Mouse (Mus musculus): ENCODE measurements around the gene Olfr1396. TPM values are rescaled to one million over a fixed set of nuclear protein-coding genes. Genes with fewer than 3 reads are reported as not detected.
"Not testable (repeated sequence)": the region's sequence is repeated elsewhere in the genome, so short reads cannot be mapped to it uniquely, and the experiment has no call there.

The Olfr1396 gene
- polyA plus RNA-seq, 1 experiment: not detected

GRCm38 (mm10) chr11:49091171-49091570 lies 23.5 kb downstream of the Olfr1396 start:
- DNase-seq (ENCODE audit: extremely low spot score in 1 of 2, low spot score in 1 of 2): no peak

DNA sequence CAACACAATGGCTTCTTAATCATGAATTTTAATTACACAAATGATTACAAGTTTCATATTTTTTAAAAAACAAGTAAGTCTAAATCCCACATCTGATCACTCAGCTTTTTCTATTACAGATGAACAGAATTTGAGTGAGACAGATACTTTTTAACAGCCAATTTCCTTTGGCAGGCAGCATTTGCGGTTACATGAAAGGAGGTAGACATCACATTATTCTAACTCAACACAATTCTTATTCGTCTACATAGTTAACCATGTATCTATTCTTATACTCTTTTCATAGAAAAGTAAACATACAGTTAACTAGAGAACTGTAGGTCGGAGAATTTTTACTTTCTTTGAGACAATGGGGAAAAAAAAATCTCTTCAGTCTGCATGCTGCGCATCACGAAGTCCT lies 24.1 kb downstream of the Olfr1396 start:
- DNase-seq (ENCODE audit: extremely low spot score in 1 of 2, low spot score in 1 of 2): no peak

DNA sequence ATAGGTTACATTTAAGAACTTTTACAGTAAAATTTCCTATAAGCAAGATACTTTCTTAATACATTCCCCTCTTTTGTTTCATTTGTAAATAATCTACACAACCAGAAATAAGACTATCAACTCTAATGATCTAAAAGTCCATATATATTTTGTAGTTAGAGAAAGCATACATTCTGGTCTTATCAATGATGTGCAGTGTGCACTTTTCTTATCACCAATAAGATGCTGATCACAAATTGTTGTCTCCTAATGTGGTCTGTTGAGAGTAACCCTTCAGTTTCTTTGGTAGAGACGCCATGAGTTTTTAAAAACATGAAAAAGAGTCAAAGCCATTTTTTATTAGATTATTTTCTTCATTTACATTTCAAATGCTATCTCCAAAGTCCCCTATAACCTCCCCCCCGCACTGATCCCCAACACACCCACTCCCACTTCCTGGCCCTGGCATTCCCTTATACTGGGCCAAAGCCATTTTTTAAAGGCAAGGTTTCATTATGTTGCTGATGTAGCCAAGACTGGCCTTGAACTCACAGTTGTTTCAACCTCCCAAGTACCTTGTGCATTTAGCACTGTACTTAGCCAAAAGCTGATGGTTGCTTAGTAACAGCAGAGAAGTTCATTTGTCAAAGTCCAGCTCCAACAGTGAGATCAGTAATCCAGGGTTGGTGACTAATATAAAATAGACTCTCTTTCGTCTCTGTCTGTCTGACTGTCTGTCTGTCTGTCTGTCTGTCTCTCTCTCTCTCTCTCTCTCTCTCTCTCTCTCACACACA lies 24.8 kb downstream of the Olfr1396 start:
- DNase-seq (ENCODE audit: extremely low spot score in 1 of 2, low spot score in 1 of 2): no peak

GRCm38 (mm10) chr11:49088990-49089652 lies 25.6 kb downstream of the Olfr1396 start:
- DNase-seq (ENCODE audit: extremely low spot score in 1 of 2, low spot score in 1 of 2): no peak

DNA sequence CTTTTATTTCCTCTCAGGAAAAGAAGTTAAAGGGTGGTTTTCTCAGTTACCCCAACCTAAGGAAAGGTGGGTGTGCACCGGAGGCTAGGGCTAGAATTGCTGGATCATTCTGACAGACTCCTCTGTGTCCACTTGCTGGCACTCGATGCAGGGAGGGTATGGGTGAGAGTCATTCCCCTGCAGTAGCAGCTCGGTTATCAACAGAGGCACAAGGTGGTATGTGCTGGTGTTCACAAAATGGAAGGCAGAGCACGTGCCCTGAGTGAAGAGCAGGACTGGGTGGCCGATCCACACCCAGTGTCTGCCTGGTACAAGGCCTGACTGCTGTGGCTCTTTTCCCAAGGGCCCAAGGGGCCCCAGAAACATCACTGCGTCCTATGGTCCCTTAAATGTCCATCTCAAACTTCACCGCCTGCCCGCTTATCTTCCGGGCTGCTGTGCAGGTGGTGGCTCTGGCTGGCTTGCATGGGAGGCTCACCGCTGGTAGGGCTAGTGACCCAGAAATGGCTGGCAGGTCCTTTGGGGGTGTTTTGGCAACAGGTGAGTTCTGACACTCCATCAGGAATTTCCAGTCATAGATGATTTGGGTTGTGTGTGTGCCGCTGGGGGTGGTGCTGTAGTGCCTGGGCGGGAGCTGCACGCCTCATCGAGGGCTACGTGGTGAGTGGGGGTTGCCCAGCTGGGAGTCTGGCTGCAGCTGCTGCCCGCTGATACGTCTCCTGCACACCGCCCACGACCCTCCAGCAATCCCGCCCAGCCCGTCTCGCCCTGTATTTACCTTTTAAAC lies 26.7 kb downstream of the Olfr1396 start:
- DNase-seq (ENCODE audit: extremely low spot score in 1 of 2, low spot score in 1 of 2): no peak

GRCm38 (mm10) chr11:49086858-49087361 lies 27.8 kb downstream of the Olfr1396 start:
- no peak for DNase-seq (ENCODE audit: extremely low spot score in 1 of 2, low spot score in 1 of 2)

DNA sequence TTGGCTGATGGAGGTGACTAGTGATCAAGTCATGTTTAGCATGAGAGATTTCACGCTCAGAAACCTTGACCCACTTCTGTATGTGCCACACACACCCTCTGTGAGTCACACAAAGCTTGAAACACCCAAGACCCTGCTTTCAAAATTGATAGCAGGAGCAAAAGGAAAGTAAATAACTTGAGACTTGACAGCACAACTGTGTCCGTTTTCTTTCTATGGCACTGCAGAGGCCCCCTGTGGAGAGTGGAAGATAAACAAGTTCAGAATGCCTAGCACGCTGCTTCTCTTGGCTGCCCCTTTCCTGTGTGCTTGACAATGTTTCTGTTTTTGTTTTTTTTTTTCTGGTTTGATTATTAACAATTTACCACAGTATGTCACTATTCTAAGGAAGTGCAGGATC lies 29.8 kb downstream of the Olfr1396 start:
- no peak for DNase-seq (ENCODE audit: extremely low spot score in 1 of 2, low spot score in 1 of 2)

DNA sequence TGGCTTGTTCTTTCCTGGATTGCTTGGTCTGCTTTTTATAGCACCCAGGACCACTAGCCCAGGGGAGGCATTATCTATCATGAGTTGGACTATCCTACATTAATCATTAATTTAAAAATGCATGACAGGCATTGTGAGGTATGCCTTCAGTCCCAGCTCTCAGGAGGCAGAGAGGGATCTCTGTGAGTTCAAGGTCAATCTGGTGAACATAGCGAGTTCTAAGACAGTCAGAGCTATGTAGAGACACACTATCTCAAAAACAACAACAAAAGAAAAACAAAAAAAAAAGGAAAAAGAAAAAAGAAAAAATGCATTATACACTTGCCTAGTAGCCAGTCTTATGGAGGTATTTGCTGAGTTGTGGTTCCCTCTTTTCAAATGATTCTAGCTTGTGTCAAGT lies 30.3 kb downstream of the Olfr1396 start:
- DNase-seq (ENCODE audit: extremely low spot score in 1 of 2, low spot score in 1 of 2): no peak

GRCm38 (mm10) chr11:49083808-49084207 lies 30.9 kb downstream of the Olfr1396 start:
- no peak for DNase-seq (ENCODE audit: extremely low spot score in 1 of 2, low spot score in 1 of 2)

GRCm38 (mm10) chr11:49083146-49083545 lies 31.5 kb downstream of the Olfr1396 start:
- DNase-seq (ENCODE audit: extremely low spot score in 1 of 2, low spot score in 1 of 2): peak; percentile 32 to 34

DNA sequence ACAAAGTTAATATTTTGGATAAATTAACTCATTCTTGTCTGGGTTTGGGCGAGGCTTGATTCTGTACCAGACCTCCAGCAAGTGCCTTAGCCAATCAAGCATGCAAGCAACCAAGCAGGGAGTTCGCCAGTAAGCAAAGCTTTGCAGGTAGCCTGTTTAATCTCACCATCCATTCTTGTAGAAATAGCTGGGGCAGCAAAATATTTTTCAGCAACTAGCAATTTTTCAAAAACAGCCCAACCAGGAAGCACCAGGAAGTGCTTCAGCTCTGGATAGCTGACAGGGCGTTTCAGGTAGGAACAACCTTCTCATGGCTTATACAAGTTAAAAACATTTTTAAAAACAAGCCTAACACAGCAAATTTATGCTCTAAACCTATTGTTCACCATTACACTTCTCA lies 32.8 kb downstream of the Olfr1396 start:
- DNase-seq (ENCODE audit: extremely low spot score in 1 of 2, low spot score in 1 of 2): no peak

DNA sequence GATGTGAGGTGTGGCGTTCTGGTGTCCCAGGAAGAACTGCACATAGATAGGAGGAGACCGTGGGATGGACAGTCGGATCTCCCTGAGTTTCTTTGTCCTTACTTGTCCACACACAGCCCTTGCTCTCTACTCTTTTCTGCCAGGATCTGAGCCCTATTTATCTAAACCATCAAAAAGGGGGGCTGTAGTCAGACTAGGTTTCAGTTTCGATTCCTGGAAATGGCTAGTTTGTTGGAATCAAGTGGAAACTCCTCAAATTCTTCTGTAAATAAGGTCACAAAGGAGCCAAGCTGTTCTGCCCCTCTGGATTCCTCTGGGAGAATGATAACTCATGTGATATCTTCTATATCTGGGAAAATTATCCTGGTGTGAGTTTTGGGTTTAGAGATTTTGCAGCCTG lies 33.3 kb downstream of the Olfr1396 start:
- DNase-seq (ENCODE audit: extremely low spot score in 1 of 2, low spot score in 1 of 2): no peak

DNA sequence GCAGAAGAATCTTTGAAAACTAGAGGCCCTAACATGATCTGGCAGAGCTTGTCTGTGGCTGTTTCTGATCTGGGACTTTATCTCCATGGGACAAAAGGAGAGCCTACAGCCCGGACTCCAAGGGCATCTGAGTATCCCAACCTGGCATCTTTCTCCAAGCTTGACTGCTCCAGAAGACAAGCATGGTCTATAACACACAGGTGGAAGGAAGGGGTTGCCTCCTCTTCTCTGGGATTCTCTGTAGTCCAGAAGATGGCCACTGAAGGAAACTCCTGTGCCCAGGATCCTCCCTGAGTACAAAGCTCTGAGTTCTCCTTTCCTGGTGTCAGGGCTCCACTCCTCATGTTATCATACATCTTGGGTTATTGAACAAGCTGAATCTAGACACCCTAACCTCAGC lies 34.0 kb downstream of the Olfr1396 start:
- no peak for DNase-seq (ENCODE audit: extremely low spot score in 1 of 2, low spot score in 1 of 2)

GRCm38 (mm10) chr11:49078719-49079118 lies 36.0 kb downstream of the Olfr1396 start:
- DNase-seq (ENCODE audit: extremely low spot score in 1 of 2, low spot score in 1 of 2): no peak

GRCm38 (mm10) chr11:49077012-49077411 lies 37.7 kb downstream of the Olfr1396 start:
- no peak for DNase-seq (ENCODE audit: extremely low spot score in 1 of 2, low spot score in 1 of 2)

DNA sequence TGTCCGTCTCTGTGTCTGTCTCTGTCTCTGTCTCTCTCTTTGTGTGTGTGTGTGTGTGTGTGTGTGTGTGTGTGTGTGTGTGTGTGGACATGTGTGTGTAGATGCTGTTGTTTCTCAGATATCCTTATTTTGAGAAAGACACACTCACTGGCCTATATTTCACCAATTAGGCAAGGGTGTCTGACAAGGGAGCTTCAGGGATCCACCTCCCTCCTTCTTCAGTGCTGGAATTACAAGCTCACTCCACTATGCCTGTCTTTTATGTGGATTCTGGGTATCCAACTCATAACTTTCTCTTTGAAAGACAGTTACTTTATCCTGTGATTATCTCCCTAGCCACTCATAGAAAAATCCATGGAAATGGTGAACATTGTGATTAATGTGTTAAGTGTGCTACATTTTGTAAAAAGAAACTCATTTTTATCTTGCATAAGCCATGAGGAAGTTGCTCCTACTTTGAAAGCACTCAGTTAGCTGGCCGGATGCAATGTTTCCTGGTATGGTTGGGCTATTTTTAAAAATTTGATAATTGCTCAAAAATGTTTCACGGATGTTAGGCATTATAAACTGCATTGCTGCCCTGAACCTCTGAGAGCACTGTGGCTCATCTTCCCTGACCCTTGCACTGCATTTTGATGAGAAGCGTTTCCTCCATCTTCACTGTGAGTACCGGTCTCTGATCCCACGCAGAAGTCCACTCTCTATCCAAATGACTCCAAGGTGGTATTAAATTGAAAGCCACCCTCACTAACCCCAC lies 38.5 kb downstream of the Olfr1396 start, which contains the start of gene Ifi47:
Ifi47 (plus strand) TSS at position 587 of the 757 bp plus-strand sequence.
- not testable (repeated sequence) for DNase-seq (ENCODE audit: extremely low spot score in 1 of 2, low spot score in 1 of 2)

GRCm38 (mm10) chr11:49068358-49068757 lies 46.3 kb downstream of the Olfr1396 start:
- DNase-seq (ENCODE audit: extremely low spot score in 1 of 2, low spot score in 1 of 2): no peak

- DNase-seq (ENCODE audit: extremely low spot score in 1 of 2, low spot score in 1 of 2): not testable (repeated sequence)
Measured at GRCm38 (mm10) chr11:49063713-49064469, 50.8 kb downstream of the Olfr1396 start, which contains the start of gene Tgtp2. TSS of gene Tgtp2 (minus strand) at chr11:49064206.

DNA sequence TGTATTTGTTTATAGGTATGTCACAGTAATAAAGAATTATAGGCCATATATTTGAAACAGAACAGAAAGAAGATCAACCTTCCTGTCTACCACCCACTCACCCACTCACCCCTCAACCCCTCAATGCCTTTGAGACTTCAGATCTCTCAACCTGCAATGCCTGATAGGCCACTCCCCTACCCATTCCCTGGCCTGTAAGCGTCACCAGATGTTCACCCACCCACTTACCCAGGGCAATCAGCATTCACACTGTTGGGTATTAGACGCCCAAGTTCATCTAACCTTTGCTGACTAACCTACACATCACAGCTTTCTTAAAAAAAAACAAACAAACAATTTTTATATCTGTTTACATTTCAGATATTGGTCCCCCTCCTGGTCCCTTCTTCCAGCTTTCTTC lies 52.8 kb downstream of the Olfr1396 start:
- DNase-seq (ENCODE audit: extremely low spot score in 1 of 2, low spot score in 1 of 2): not testable (repeated sequence)
